In genomic region chr3:147240651-147241050, GRCm38 (mm10) we compare ENCODE assay signal across 22 mouse cellular contexts.
DNase-seq lines count a peak whose midpoint lies in the region; ATAC-seq and TF ChIP-seq lines count a peak whose summit lies in the region.
"Had no signal": no experiment of that assay in that cellular context is flagged by ENCODE, and none has a peak within 500 bp of the region (broad histone marks: within the 10 kb centered on the region; RNA-seq: fewer than 3 reads in every experiment).

No protein-coding gene starts in this region.

- ATAC-seq in hindbrain, embryonic 11.5 days (ENCODE audit: low FRiP score) = no peak
- ATAC-seq in midbrain, embryonic 15.5 days (replicated peaks) = no peak
- ATAC-seq in Patski = peak; percentile 10
- no peak for ATAC-seq in kidney, embryonic 16.5 days (ENCODE audit: low FRiP score, low TSS enrichment)
- ATAC-seq: forebrain, embryonic 13.5 days; intestine, postnatal 0 days had no signal

- DNase-seq in hindbrain, embryonic 10.5 days (ENCODE audit: low spot score) = peak; percentile 19
- no peak for DNase-seq in hindbrain, embryonic 11.5 days (ENCODE audit: low spot score)
- peak; percentile 42 for DNase-seq in midbrain, embryonic 10.5 days (ENCODE audit: low spot score)
- peak; percentile 20 for DNase-seq in Patski (ENCODE audit: low read depth, low spot score)
- DNase-seq in retina, embryonic 14.5 days (ENCODE audit: low spot score) = peak; percentile 73
- DNase-seq in adrenal gland, adult 8-10 months = no peak
- DNase-seq: cerebellum, adult 11 months; cerebellum, postnatal 36 days; heart, postnatal 4 days; layer of hippocampus, adult 9-11 months; liver; right cerebral cortex, postnatal 25 days had no signal

- no peak overlapping the region for H3K4me2 ChIP-seq in hindbrain, embryonic 11.5 days (replicated peaks; ENCODE audit: low read depth, low read length)
- H3K4me2 ChIP-seq in midbrain, embryonic 15.5 days = no peak overlapping the region
- H3K4me2 ChIP-seq in kidney, embryonic 16.5 days (replicated peaks; ENCODE audit: low read depth, low read length) = no peak overlapping the region
- H3K4me2 ChIP-seq: embryonic facial prominence, embryonic 12.5 days; forebrain, embryonic 13.5 days; heart, embryonic 15.5 days; liver, embryonic 15.5 days had no signal

- POLR2A ChIA-PET in Patski (lab: Charles Lee) = interaction anchor here (0.7 kb wide), 1 partner anchor 35 kb away, joined by 3 read pairs; no protein-coding TSS in a partner anchor

- H3K4me1 ChIP-seq in hindbrain, embryonic 10.5 days (replicated peaks) = peaks cover 9% of the 10 kb centered on the region
- H3K4me1 ChIP-seq in hindbrain, embryonic 11.5 days (replicated peaks; ENCODE audit: control insufficient read depth, insufficient read depth, low read length) = no peaks in the 10 kb centered on the region
- peaks cover 15% of the 10 kb centered on the region for H3K4me1 ChIP-seq in midbrain, embryonic 10.5 days
- H3K4me1 ChIP-seq in midbrain, embryonic 15.5 days = no peaks in the 10 kb centered on the region
- H3K4me1 ChIP-seq in kidney, embryonic 16.5 days (ENCODE audit: insufficient read depth, low read length) = no peaks in the 10 kb centered on the region
- H3K4me1 ChIP-seq: forebrain, embryonic 13.5 days; heart, embryonic 15.5 days; liver, embryonic 15.5 days; megakaryocyte, embryonic 14.5 days had no signal

- H3K27me3 ChIP-seq in hindbrain, embryonic 10.5 days (ENCODE audit: insufficient read depth, poor library complexity, severe bottlenecking) = no peaks in the 10 kb centered on the region; the same call in none of the 2 replicates
- no peaks in the 10 kb centered on the region for H3K27me3 ChIP-seq in hindbrain, embryonic 11.5 days (ENCODE audit: control insufficient read depth, insufficient read depth, low read length)
- H3K27me3 ChIP-seq in midbrain, embryonic 10.5 days (ENCODE audit: low read depth, poor library complexity, severe bottlenecking) = peaks cover 31% of the 10 kb centered on the region
- H3K27me3 ChIP-seq in midbrain, embryonic 15.5 days (replicated peaks) = no peaks in the 10 kb centered on the region
- no peaks in the 10 kb centered on the region for H3K27me3 ChIP-seq in Patski
- no peaks in the 10 kb centered on the region for H3K27me3 ChIP-seq in kidney, embryonic 16.5 days (ENCODE audit: insufficient read depth, low read length)
- H3K27me3 ChIP-seq: embryonic facial prominence, embryonic 12.5 days; forebrain, embryonic 13.5 days; heart, embryonic 15.5 days; liver, embryonic 15.5 days; megakaryocyte, embryonic 14.5 days had no signal

- H3K36me3 ChIP-seq in hindbrain, embryonic 10.5 days = no peaks in the 10 kb centered on the region
- no peaks in the 10 kb centered on the region for H3K36me3 ChIP-seq in hindbrain, embryonic 11.5 days (ENCODE audit: control insufficient read depth, insufficient read depth, low read length)
- H3K36me3 ChIP-seq in midbrain, embryonic 10.5 days = no peaks in the 10 kb centered on the region
- H3K36me3 ChIP-seq in midbrain, embryonic 15.5 days (replicated peaks) = no peaks in the 10 kb centered on the region
- no peaks in the 10 kb centered on the region for H3K36me3 ChIP-seq in kidney, embryonic 16.5 days (ENCODE audit: insufficient read depth, low read length)
- H3K36me3 ChIP-seq: embryonic facial prominence, embryonic 12.5 days; heart, embryonic 15.5 days; limb, embryonic 10.5 days; liver, embryonic 15.5 days had no signal

- CTCF ChIA-PET in Patski (lab: Charles Lee) = interaction anchor here (1.3 kb wide), 1 partner anchor 23 kb away, joined by 3 read pairs; no protein-coding TSS in a partner anchor

- no peak overlapping the region for H3K9ac ChIP-seq in hindbrain, embryonic 11.5 days (ENCODE audit: low read depth, low read length)
- no peak overlapping the region for H3K9ac ChIP-seq in midbrain, embryonic 15.5 days
- H3K9ac ChIP-seq in kidney, embryonic 16.5 days (replicated peaks; ENCODE audit: low read length) = no peak overlapping the region
- H3K9ac ChIP-seq: embryonic facial prominence, embryonic 12.5 days; forebrain, embryonic 13.5 days; heart, embryonic 15.5 days; liver, embryonic 15.5 days had no signal

- no peaks in the 10 kb centered on the region for H3K9me3 ChIP-seq in hindbrain, embryonic 10.5 days
- no peaks in the 10 kb centered on the region for H3K9me3 ChIP-seq in hindbrain, embryonic 11.5 days (ENCODE audit: control insufficient read depth, low read length)
- H3K9me3 ChIP-seq in midbrain, embryonic 10.5 days (replicated peaks) = no peaks in the 10 kb centered on the region
- no peaks in the 10 kb centered on the region for H3K9me3 ChIP-seq in midbrain, embryonic 15.5 days
- no peaks in the 10 kb centered on the region for H3K9me3 ChIP-seq in kidney, embryonic 16.5 days (ENCODE audit: low read length)
- H3K9me3 ChIP-seq: embryonic facial prominence, embryonic 12.5 days; forebrain, embryonic 13.5 days; heart, embryonic 15.5 days; limb, embryonic 10.5 days; liver, embryonic 15.5 days had no signal

- H3K27ac ChIP-seq in hindbrain, embryonic 10.5 days = no peak overlapping the region
- no peak overlapping the region for H3K27ac ChIP-seq in hindbrain, embryonic 11.5 days (ENCODE audit: low read depth, low read length)
- H3K27ac ChIP-seq in midbrain, embryonic 10.5 days (replicated peaks) = no peak overlapping the region
- H3K27ac ChIP-seq in midbrain, embryonic 15.5 days = no peak overlapping the region
- no peak overlapping the region for H3K27ac ChIP-seq in kidney, embryonic 16.5 days (ENCODE audit: low read length)
- H3K27ac ChIP-seq: embryonic facial prominence, embryonic 12.5 days; forebrain, embryonic 13.5 days; heart, embryonic 15.5 days; limb, embryonic 10.5 days; liver, embryonic 15.5 days had no signal

- in situ Hi-C loops in Patski (cut with MboI; ENCODE audit: low pct_unique_long_range_greater_than_20kb) = no loop called here

- TF ChIP-seq CTCF in Patski (IDR thresholded peaks at IDR 0.05) = no peak

- H3K4me3 ChIP-seq in hindbrain, embryonic 10.5 days = no peak overlapping the region
- H3K4me3 ChIP-seq in hindbrain, embryonic 11.5 days (ENCODE audit: low read depth, low read length) = no peak overlapping the region
- no peak overlapping the region for H3K4me3 ChIP-seq in midbrain, embryonic 10.5 days
- no peak overlapping the region for H3K4me3 ChIP-seq in midbrain, embryonic 15.5 days
- no peak overlapping the region for H3K4me3 ChIP-seq in kidney, embryonic 16.5 days (ENCODE audit: low read length)
- H3K4me3 ChIP-seq: embryonic facial prominence, embryonic 12.5 days; erythroblast, embryonic 14.5 days; forebrain, embryonic 13.5 days; heart, embryonic 15.5 days; limb, embryonic 10.5 days; liver, embryonic 15.5 days; megakaryocyte, embryonic 14.5 days had no signal

- 23% methylated on average over 4 of the region's 4 CpGs for WGBS in hindbrain, embryonic 10.5 days
- 24% methylated on average over 4 of the region's 4 CpGs for WGBS in hindbrain, embryonic 11.5 days
- WGBS in midbrain, embryonic 10.5 days = 24% methylated on average over 4 of the region's 4 CpGs
- 19% methylated on average over 4 of the region's 4 CpGs for WGBS in midbrain, embryonic 15.5 days
- 60% methylated on average over 4 of the region's 4 CpGs for WGBS in kidney, embryonic 16.5 days

Comparison
In these comparisons a context has a peak if more than half of its experiments do, and no peak if none do; other contexts are left out.
1. DNase-seq: peak in hindbrain, embryonic 10.5 days (single experiment), midbrain, embryonic 10.5 days (single experiment), Patski (single experiment) and retina, embryonic 14.5 days (single experiment); none in hindbrain, embryonic 11.5 days (single experiment) and adrenal gland, adult 8-10 months (single experiment).